Mouse (Mus musculus) adrenal gland, postnatal 25 days (tissue): Measurements from ENCODE around the gene Tcstv3. TPM values are rescaled to one million over a fixed set of nuclear protein-coding genes. Genes with fewer than 3 reads are reported as not detected.
"Not testable (repeated sequence)": the region's sequence is repeated elsewhere in the genome, so short reads cannot be mapped to it uniquely, and the experiment has no call there.

ENCODE experiments used
- DNase-seq: peaks from one replicate; pipeline ENCODE4 v3.0.0; 2021; ENCODE audit warnings: mixed read lengths
- long read RNA-seq: library from polyadenylated mRNA; stranded (forward); transcript quantifications from one replicate; pipeline ENCODE4 v2.0.0, GENCODE M21; 2021
- total RNA-seq: library from RNA; stranded (reverse); gene quantifications from 2 replicates; pipeline ENCODE4 v1.2.3, GENCODE M21; 2021

Gene Tcstv3
- total RNA-seq = not detected in 2 replicates
- long read RNA-seq = 0 reads

DNA sequence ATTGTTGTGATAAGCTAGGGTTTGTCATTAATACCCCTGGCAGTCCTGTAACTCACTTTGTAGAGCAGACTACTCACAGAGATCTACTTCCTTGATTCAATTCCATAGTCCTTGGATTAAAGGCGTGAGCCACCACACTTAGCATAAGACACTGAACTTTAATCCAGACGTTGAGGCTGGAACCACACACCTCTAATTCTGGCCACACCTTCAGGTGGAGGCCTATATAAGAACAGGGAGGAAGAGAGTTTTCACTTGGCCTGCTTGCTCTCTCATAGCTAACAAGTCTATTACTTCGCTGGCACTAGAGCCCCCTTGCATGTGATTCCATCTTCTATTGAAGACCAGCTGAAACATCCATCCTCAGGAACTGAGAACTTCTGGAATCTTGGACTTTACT is at the start of gene Tcstv3:
TSS of gene Tcstv3 (plus strand) at position 301 of the 400 bp plus-strand sequence.
- DNase-seq = not testable (repeated sequence)

DNA sequence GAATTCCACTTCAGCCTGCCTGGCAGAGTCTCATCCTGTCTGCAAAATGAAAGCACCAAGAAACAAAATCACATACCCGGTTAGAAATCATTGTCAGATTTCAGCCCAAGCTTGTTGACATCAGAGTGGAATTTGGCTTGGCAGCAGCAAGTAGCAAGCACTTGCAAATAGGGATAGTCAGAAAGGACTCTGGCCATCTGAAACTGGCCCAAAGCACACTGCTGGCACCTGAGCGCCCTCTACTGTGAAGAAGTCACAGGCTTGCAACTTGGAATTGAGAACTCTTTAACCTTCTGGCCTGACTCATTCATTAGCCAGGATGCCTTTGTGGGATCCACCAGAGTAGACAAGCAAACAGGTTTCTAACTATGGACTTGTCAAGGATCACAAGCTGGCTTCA is 38.8 kb upstream of the Tcstv3 start:
- not testable (repeated sequence) for DNase-seq

DNA sequence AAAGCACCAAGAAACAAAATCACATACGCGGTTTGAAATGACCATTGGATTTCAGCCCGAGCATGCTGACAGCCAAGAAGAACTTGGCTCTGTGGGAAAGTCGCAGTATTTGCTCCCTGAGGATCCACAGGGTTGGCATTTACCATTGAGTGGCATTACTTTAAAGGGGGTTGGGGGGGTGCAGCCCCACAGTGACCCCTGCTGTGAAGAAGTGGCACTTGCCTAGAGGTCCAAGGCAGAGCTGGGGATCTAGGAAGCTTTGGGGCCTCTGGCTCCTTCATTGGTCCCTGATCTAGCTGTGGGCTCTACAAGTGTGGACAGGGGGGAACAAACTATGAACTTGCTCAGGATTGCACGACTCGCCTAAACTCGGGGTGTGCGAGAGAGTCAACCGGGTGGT is 37.9 kb upstream of the Tcstv3 start:
- no peak for DNase-seq

DNA sequence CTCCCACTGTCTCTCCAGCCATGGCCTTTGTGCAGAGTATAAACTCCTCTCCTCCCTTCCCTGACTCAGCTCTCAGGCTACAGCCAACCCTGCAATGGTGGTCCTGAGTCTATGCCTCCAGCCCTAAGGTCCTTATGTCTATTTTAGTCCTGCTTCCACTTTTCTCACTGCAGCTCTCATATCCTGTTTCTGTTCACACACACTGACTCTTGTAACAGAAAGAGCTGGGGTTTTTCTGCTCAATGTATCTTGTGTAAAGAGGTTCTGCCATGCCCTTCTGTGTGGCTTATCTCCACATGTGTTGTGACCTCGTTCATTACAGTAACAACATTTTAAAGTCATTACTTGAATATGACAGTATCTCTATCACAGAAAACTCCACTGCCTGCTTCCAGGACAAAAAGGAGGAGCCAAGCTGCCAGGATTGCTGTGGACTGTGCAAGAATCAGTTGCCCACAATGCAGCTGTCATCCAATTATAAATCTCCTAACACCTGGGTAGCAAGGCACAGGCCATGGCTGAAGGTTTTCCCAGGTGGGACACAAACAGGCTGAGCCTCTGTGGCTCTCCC is 17.3 kb upstream of the Tcstv3 start:
- no peak for DNase-seq

DNA sequence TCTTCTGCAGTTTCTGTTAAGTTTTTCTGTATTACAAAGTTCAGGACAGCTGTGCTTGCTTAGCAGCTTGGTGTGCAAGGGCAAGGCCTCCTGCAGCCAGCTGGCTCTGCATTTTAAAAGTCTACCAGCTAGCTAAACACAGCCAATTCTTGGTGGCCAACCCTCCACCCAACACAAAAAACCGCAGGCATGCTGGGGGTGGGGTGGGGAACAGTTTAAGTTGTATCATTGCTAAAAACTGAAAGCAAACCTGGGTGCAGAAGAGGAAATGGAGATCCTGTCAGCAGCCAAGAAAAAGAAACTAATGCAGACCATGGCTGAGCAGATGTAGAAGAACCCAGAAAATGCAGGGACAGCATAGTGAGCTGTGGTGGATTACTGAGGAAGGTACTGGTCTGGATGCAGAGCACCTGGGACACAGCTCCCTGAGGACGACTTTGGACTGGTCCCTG is 16.7 kb upstream of the Tcstv3 start, which contains the start of gene BC147527:
TSS of gene BC147527 (plus strand) at position 402 of the 452 bp plus-strand sequence.
- DNase-seq = no peak

DNA sequence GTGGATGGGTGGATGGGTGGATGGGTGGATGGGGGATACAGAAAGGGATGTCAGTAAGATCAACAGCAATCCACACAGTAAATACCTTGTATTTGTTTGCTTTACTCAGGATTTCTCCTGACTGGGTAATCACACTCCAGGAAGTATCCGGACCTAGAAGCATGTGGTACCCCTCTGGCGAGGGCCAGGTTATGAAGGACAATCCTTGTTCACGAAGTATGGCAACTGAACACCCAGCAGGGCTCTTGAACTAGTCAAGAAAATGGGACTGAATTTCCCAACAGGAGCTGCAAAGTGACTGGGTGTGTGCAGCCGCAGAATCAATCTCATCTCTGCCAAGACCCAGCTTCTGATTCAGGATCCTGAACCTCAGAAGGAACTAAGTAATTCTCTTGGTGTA is 15.8 kb upstream of the Tcstv3 start:
- DNase-seq = no peak

DNA sequence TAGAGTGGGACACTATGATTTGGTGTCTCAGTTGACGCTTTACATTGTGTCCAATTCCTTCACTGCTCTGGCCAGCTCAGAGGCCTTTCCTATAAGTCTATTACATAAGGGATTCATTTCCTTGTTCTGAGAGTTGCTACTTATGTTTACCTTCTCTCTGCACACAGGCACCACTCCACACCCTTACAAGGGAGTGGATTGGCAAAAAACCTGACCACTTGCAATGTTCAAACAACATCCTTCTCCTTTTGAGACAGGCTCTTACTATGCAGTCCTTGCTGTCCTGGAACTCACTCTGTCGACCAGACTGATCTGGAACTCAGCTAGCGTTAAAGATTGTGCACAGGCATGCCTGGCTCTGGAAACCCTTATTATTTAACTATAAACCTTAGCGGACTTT is 5.9 kb upstream of the Tcstv3 start:
- no peak for DNase-seq

DNA sequence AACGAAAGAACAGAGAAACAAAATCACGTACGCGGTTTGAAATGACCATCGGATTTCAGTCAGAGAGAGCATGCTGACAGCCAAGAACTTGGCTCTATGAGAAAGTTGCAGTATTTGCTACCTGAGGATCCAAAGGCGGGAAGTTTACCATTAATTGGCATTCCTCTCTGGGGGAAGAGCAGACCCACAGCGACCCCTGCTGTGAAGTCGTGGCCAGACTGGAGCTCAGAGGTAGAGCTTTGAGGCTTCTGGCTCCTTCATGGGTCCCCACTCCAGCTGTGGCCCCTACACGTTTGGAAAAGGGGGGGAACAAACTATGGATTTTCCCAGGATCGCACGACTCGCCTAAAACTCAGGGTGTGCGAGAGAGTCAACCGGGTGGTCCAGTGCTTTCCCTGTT is 3.1 kb upstream of the Tcstv3 start:
- DNase-seq = no peak

DNA sequence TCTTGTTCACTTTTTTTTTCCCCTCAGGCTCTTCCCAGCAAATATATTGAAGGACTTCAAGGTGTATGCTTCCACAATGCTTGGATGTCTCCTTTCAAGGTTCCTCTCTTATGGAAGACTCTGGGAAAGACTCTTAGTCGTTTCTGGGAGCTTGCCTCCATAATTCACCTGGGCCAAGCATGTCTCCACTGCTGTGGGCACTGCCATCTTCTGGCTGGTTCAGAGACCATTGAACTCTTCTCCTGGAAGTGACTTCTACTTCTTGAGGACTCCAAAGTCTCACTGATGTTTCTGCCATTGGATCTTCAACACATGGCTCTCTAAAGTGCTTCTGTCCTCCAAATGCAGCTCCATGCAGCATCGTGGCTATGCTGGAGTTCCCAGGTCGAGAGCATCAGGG is 3.5 kb downstream of the Tcstv3 start:
- no peak for DNase-seq

DNA sequence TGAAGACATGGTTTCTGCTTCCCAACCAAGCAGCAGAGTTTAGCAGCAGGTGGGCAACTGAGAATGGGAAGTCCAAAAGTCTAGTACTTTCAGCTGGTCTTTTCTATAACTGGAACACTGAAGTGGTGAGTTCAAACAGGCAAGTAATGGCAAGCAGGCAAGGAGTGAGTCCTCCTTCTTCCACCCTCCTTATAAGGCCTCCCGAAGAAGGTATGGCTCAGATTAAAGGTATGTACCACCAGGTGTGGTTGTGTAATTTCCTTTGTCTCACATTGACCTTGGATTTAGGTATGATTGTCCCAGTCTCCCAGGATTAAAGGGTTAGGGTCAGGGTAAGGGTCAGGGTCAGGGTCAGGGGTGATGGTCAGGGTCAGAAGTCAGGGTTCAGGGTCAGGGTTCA is 4.0 kb downstream of the Tcstv3 start:
- no peak for DNase-seq

Other genes with a start within 250 kb of the Tcstv3 start
- gene Gm20767, start 176.6 kb upstream of the Tcstv3 start, total RNA-seq = not detected in 2 replicates
- gene Gm21818, start 144.4 kb upstream of the Tcstv3 start, total RNA-seq = not detected in 2 replicates
- not detected in 2 replicates for gene Gm21762, start 100.9 kb upstream of the Tcstv3 start, total RNA-seq
- gene Gm21731, start 77.8 kb upstream of the Tcstv3 start, total RNA-seq = not detected in 2 replicates
- gene AF067061, start 53.8 kb upstream of the Tcstv3 start, total RNA-seq = not detected in 2 replicates
- not detected in 2 replicates for gene BC147527, start 16.5 kb upstream of the Tcstv3 start, total RNA-seq